Mouse (Mus musculus): ENCODE results near the gene Safb2. TPM values are rescaled to one million over a fixed set of nuclear protein-coding genes. Genes with fewer than 3 reads are reported as not detected.

Gene Safb2
- total RNA-seq, 2 experiments from 2014 or later: 38.6 to 55.9 TPM

GRCm38 (mm10) chr17:56560131-56560530 lies 24.3 kb downstream of the Safb2 start:
- DNase-seq: no peak

- DNase-seq: no peak
These were observed 25.0 kb downstream of the Safb2 start for GRCm38 (mm10) chr17:56559386-56559785.

GRCm38 (mm10) chr17:56558448-56558847 lies 25.9 kb downstream of the Safb2 start:
- DNase-seq: peak; percentile 76

GRCm38 (mm10) chr17:56554122-56554551 lies 30.2 kb downstream of the Safb2 start, which contains the start of gene Gm20219:
TSS of gene Gm20219 (minus strand) at chr17:56554387.
- no peak for DNase-seq

GRCm38 (mm10) chr17:56552781-56553363 lies 31.5 kb downstream of the Safb2 start:
- DNase-seq: peak; percentile 67

- no peak for DNase-seq
These were observed 32.4 kb downstream of the Safb2 start for GRCm38 (mm10) chr17:56551841-56552581.

GRCm38 (mm10) chr17:56550784-56551475 lies 33.5 kb downstream of the Safb2 start:
- DNase-seq: peak; percentile 4

- no peak for DNase-seq
These were observed 35.7 kb downstream of the Safb2 start for GRCm38 (mm10) chr17:56548605-56549105.

- DNase-seq: peak; percentile 9
These were observed 36.4 kb downstream of the Safb2 start for GRCm38 (mm10) chr17:56547846-56548604.

GRCm38 (mm10) chr17:56547116-56547845 lies 37.1 kb downstream of the Safb2 start:
- DNase-seq: peak; percentile 47

GRCm38 (mm10) chr17:56546576-56546975 lies 37.8 kb downstream of the Safb2 start:
- no peak for DNase-seq

- no peak for DNase-seq
These were observed 38.4 kb downstream of the Safb2 start for GRCm38 (mm10) chr17:56545945-56546344.

GRCm38 (mm10) chr17:56544699-56545387 lies 39.5 kb downstream of the Safb2 start:
- DNase-seq: peak; percentile 2

- DNase-seq: peak; percentile 2
These were observed 40.6 kb downstream of the Safb2 start for GRCm38 (mm10) chr17:56543684-56544224.

- DNase-seq: peak; percentile 3
These were observed 41.6 kb downstream of the Safb2 start for GRCm38 (mm10) chr17:56542736-56543135.

GRCm38 (mm10) chr17:56540562-56540975 lies 43.8 kb downstream of the Safb2 start:
- no peak for DNase-seq

- DNase-seq: no peak
These were observed 46.5 kb downstream of the Safb2 start for GRCm38 (mm10) chr17:56537912-56538311.

- DNase-seq: no peak
These were observed 47.5 kb downstream of the Safb2 start for GRCm38 (mm10) chr17:56536874-56537273.

GRCm38 (mm10) chr17:56536192-56536591 lies 48.2 kb downstream of the Safb2 start:
- DNase-seq: no peak

- DNase-seq: no peak
These were observed 59.4 kb downstream of the Safb2 start for GRCm38 (mm10) chr17:56524943-56525342.

All from gastrocnemius, postnatal 10 days (tissue).